8 mouse cellular contexts compared by ENCODE assay signal in the genomic region with DNA sequence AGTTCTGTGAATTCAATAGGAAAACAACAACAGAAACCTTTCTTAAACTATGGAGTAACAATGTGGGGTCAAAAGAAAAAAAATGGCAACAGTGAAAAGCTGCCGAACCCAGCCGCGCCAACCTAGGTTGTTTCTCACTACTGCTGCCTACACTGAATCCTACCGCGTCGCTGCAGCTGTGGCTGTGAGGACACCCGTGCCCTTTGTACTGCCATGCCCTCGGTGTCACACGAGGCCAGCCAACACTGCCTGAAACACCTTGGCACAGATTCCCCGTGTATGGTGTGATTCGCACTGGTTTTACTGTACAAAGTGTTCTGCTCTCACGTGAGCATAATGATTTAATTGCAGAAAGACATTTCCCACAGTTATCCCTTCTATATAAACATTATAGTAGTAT. TPM values are rescaled to one million over a fixed set of nuclear protein-coding genes. Genes with fewer than 3 reads are reported as not detected.
DNase-seq lines count a peak whose midpoint lies in the region; ATAC-seq and TF ChIP-seq lines count a peak whose summit lies in the region.

No protein-coding gene starts in this region.

- no peaks in the 10 kb centered on the region for H3K36me3 ChIP-seq in intestine, embryonic 16.5 days (ENCODE audit: control insufficient read depth, insufficient read depth, low read length)
- peaks cover 4% of the 10 kb centered on the region; the same call in 1 of the 2 replicates for H3K36me3 ChIP-seq in liver, postnatal 0 days (replicated peaks; ENCODE audit: insufficient read depth, low read length)

- H3K27me3 ChIP-seq in intestine, embryonic 16.5 days (replicated peaks; ENCODE audit: control insufficient read depth, insufficient read depth, low read length) = no peaks in the 10 kb centered on the region
- no peaks in the 10 kb centered on the region for H3K27me3 ChIP-seq in liver, postnatal 0 days (ENCODE audit: insufficient read depth, low read length)

- H3K9me3 ChIP-seq in intestine, embryonic 16.5 days (ENCODE audit: control insufficient read depth, low read length) = no peaks in the 10 kb centered on the region
- no peaks in the 10 kb centered on the region for H3K9me3 ChIP-seq in liver, postnatal 0 days (ENCODE audit: low read length)

- intact Hi-C loops in gastrocnemius, postnatal 14 days (cut with DNase I; ENCODE audit: low total_unique reads) = no loop called here

- no peak for TF ChIP-seq CTCF in liver, postnatal 0 days (IDR thresholded peaks at IDR 0.05; ENCODE audit: low read depth)

- 15% methylated on average over 12 of the region's 12 CpGs for WGBS in intestine, embryonic 16.5 days
- WGBS in liver, postnatal 0 days (ENCODE audit: insufficient replicate concordance) = 23% methylated on average over 12 of the region's 12 CpGs

- peaks cover 14% of the 10 kb centered on the region for H3K4me1 ChIP-seq in intestine, embryonic 16.5 days (ENCODE audit: control insufficient read depth, insufficient read depth, low read length)
- H3K4me1 ChIP-seq in liver, postnatal 0 days (ENCODE audit: insufficient read depth) = peaks cover 11% of the 10 kb centered on the region

- H3K4me3 ChIP-seq in intestine, embryonic 16.5 days (ENCODE audit: low read length) = peak overlapping the region; percentile 98
- H3K4me3 ChIP-seq in liver, postnatal 0 days (ENCODE audit: low read depth, low read length) = peak overlapping the region; percentile 61

- peak; percentile 16 to 26 for DNase-seq in lung, adult 18-20 months
- DNase-seq in lung, postnatal 25 days (ENCODE audit: low spot score) = no peak
- DNase-seq in cerebellum, postnatal 10 days = peak; percentile 40 to 49
- DNase-seq in gastrocnemius, postnatal 14 days = peak; percentile 41
- DNase-seq in liver, postnatal 0 days = peak; percentile 72

- peak overlapping the region; percentile 78 for H3K4me2 ChIP-seq in intestine, embryonic 16.5 days (ENCODE audit: low read depth, low read length)
- H3K4me2 ChIP-seq in liver, postnatal 0 days (ENCODE audit: low read depth, low read length) = peak overlapping the region; percentile 80

- no peak overlapping the region for H3K27ac ChIP-seq in intestine, embryonic 16.5 days (ENCODE audit: low read length)
- peak overlapping the region; percentile 65; the same call in 1 of the 2 replicates for H3K27ac ChIP-seq in liver, postnatal 0 days (ENCODE audit: low read depth)

- peak overlapping the region; percentile 95; the same call in 1 of the 2 replicates for H3K9ac ChIP-seq in intestine, embryonic 16.5 days (ENCODE audit: low read depth, low read length)
- peak overlapping the region; percentile 66; the same call in 1 of the 2 replicates for H3K9ac ChIP-seq in liver, postnatal 0 days (replicated peaks)

- 0 out of 2 replicates have a peak, but pooled peaks have one; percentile 29 for TF ChIP-seq EP300 in liver, postnatal 0 days (IDR thresholded peaks at IDR 0.05; ENCODE audit: low read depth)

- peak; percentile 58; the same call in 1 of the 2 replicates for ATAC-seq in intestine, embryonic 16.5 days
- ATAC-seq in liver, postnatal 0 days = peak; percentile 79
- 0 out of 2 replicates have a peak, but pooled peaks have one; percentile 10 for ATAC-seq in neutrophil, adult 5-6 weeks (ENCODE audit: extremely low read depth, insufficient number of reproducible peaks, low FRiP score, poor library complexity, severe bottlenecking)
- ATAC-seq in inflammation-experienced regulatory T-cells, adult 6 months = no peak

RNA-seq across cellular contexts. Expression of a gene that starts 0.9 kb away (rescaled TPM):
- 100 to 1,000 TPM; 235 to 280 TPM for total RNA-seq in gastrocnemius, postnatal 14 days (2021)
- polyA plus RNA-seq in intestine, embryonic 16.5 days (2015; fragmentation: Nextera tagmentation; extraction: Ambion mirVana) = 61.0 and 63.7 TPM in 2 replicates
- polyA plus RNA-seq in liver, postnatal 0 days (2015; fragmentation: Nextera tagmentation; extraction: Ambion mirVana) = 25.5 and 26.1 TPM in 2 replicates
- 16.3 and 16.4 TPM in 2 replicates for total RNA-seq in neutrophil, adult 5-6 weeks (2017)
- polyA plus RNA-seq in inflammation-experienced regulatory T-cells, adult 6 months (2017; shearing (Covaris generic)) = 10 to 100 TPM; 11.5 to 20.4 (median 18.7) TPM

RNA-seq across cellular contexts. Expression of a gene that starts 43.2 kb away (rescaled TPM):
- 10 to 100 TPM; 12.8 to 13.0 TPM for total RNA-seq in gastrocnemius, postnatal 14 days (2021)
- polyA plus RNA-seq in intestine, embryonic 16.5 days (2015; fragmentation: Nextera tagmentation; extraction: Ambion mirVana) = 13.8 and 17.1 TPM in 2 replicates
- polyA plus RNA-seq in liver, postnatal 0 days (2015; fragmentation: Nextera tagmentation; extraction: Ambion mirVana) = 8.3 and 9.2 TPM in 2 replicates
- total RNA-seq in neutrophil, adult 5-6 weeks (2017) = 28.4 and 29.7 TPM in 2 replicates
- polyA plus RNA-seq in inflammation-experienced regulatory T-cells, adult 6 months (2017; shearing (Covaris generic)) = 10 to 100 TPM; 17.6 to 22.9 (median 21.0) TPM

RNA-seq across cellular contexts. Expression of a gene that starts 43.3 kb away (rescaled TPM):
- under 1 TPM; 0.35 to 0.74 TPM for total RNA-seq in gastrocnemius, postnatal 14 days (2021)
- polyA plus RNA-seq in intestine, embryonic 16.5 days (2015; fragmentation: Nextera tagmentation; extraction: Ambion mirVana) = 2.2 and 2.4 TPM in 2 replicates
- 0.51 and 0.73 TPM in 2 replicates for polyA plus RNA-seq in liver, postnatal 0 days (2015; fragmentation: Nextera tagmentation; extraction: Ambion mirVana)
- total RNA-seq in neutrophil, adult 5-6 weeks (2017) = 0.74 and 2.3 TPM in 2 replicates
- polyA plus RNA-seq in inflammation-experienced regulatory T-cells, adult 6 months (2017; shearing (Covaris generic)) = under 1 TPM; 0.31 to 0.67 (median 0.58) TPM

RNA-seq across cellular contexts. Expression of a gene that starts 56.7 kb away (rescaled TPM):
- total RNA-seq in gastrocnemius, postnatal 14 days (2021) = 100 to 1,000 TPM; 144 to 150 TPM
- polyA plus RNA-seq in intestine, embryonic 16.5 days (2015; fragmentation: Nextera tagmentation; extraction: Ambion mirVana) = 296 and 314 TPM in 2 replicates
- 198 and 212 TPM in 2 replicates for polyA plus RNA-seq in liver, postnatal 0 days (2015; fragmentation: Nextera tagmentation; extraction: Ambion mirVana)
- total RNA-seq in neutrophil, adult 5-6 weeks (2017) = 68.5 and 70.9 TPM in 2 replicates
- polyA plus RNA-seq in inflammation-experienced regulatory T-cells, adult 6 months (2017; shearing (Covaris generic)) = 100 to 1,000 TPM in 2 of 3 experiments, 10 to 100 TPM in 1; 91.5 to 123 (median 102) TPM

RNA-seq across cellular contexts. Expression of a gene that starts 56.8 kb away (rescaled TPM):
- 100 to 1,000 TPM; 334 to 384 TPM for total RNA-seq in gastrocnemius, postnatal 14 days (2021)
- polyA plus RNA-seq in intestine, embryonic 16.5 days (2015; fragmentation: Nextera tagmentation; extraction: Ambion mirVana) = 686 and 728 TPM in 2 replicates
- polyA plus RNA-seq in liver, postnatal 0 days (2015; fragmentation: Nextera tagmentation; extraction: Ambion mirVana) = 454 and 476 TPM in 2 replicates
- total RNA-seq in neutrophil, adult 5-6 weeks (2017) = 76.4 and 77.9 TPM in 2 replicates
- polyA plus RNA-seq in inflammation-experienced regulatory T-cells, adult 6 months (2017; shearing (Covaris generic)) = 100 to 1,000 TPM; 142 to 204 (median 178) TPM
